Mouse (Mus musculus): ENCODE measurements around the gene Txndc11. TPM values are rescaled to one million over a fixed set of nuclear protein-coding genes. Genes with fewer than 3 reads are reported as not detected.
A peak's percentile ranks its signal among the peaks of the same experiment; 100 is the strongest.

The Txndc11 gene
- polyA plus RNA-seq, 1 experiment = 28.6 TPM

GRCm38 (mm10) chr16:11073060-11073459 lies 61.4 kb downstream of the Txndc11 start:
- 31% methylated on average over 6 of the region's 6 CpGs for WGBS

DNA sequence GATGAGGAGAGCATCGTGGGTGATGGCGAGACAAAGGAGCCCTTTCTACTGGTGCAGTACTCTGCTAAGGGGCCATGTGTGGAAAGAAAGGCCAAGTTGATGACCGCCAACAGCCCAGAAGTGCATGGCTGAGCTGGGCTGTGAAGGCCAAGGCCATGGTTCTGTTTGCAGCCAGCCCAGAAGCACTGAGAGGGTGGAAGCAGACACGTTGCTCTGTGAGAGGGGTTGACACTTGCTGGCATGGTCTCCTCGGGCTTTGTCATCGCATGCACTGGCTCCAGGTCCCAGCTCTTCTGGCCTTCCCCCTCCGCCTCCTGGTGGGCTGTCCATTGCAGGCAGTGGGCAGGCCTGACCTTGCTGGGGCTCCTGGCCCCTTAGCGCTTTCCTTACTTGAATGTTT lies 62.0 kb downstream of the Txndc11 start:
- DNase-seq (ENCODE audit: low read depth in 1 of 2, low spot score in 2 of 2) = no peak
- 85% methylated on average over 8 of the region's 8 CpGs for WGBS
- Histone ChIP-seq H3K27me3 (ENCODE audit: control insufficient read depth, insufficient read depth, low read length) (no peaks in the 10 kb centered on the region), H3K36me3 (ENCODE audit: control insufficient read depth, insufficient read depth, low read length) (peaks cover 39% of the 10 kb centered on the region), H3K27ac (ENCODE audit: insufficient read depth, low read length) (peak overlapping the region; percentile 88), H3K4me3 (ENCODE audit: extremely low read depth, insufficient read depth, insufficient read length) (no peak overlapping the region), H3K4me1 (ENCODE audit: control insufficient read depth, insufficient read depth, insufficient read length) (peaks cover 51% of the 10 kb centered on the region)
- TF ChIP-seq POLR2A (IDR thresholded peaks at IDR 0.05; ENCODE audit: low read depth, low read length) (no peak), CTCF (IDR thresholded peaks at IDR 0.05; ENCODE audit: extremely low read depth, insufficient read depth, insufficient read length, insufficient replicate concordance) (no peak)

More at GRCm38 (mm10) chr16:11073060-11073459, 61.4 kb downstream of the Txndc11 start:
- H3K27me3 ChIP-seq (ENCODE audit: control insufficient read depth, insufficient read depth, low read length) = no peaks in the 10 kb centered on the region
- H3K36me3 ChIP-seq (ENCODE audit: control insufficient read depth, insufficient read depth, low read length) = peaks cover 39% of the 10 kb centered on the region
- H3K4me3 ChIP-seq (ENCODE audit: extremely low read depth, insufficient read depth, insufficient read length) = no peak overlapping the region
- H3K4me1 ChIP-seq (ENCODE audit: control insufficient read depth, insufficient read depth, insufficient read length) = peaks cover 51% of the 10 kb centered on the region
- peak in 1 of 2 experiments; percentile 42 for DNase-seq (ENCODE audit: low read depth in 1 of 2, low spot score in 2 of 2)
- peak overlapping the region; percentile 88 for H3K27ac ChIP-seq (ENCODE audit: insufficient read depth, low read length)
- no peak for TF ChIP-seq POLR2A (IDR thresholded peaks at IDR 0.05; ENCODE audit: low read depth, low read length)
- TF ChIP-seq CTCF (IDR thresholded peaks at IDR 0.05; ENCODE audit: extremely low read depth, insufficient read depth, insufficient read length, insufficient replicate concordance) = no peak

DNA sequence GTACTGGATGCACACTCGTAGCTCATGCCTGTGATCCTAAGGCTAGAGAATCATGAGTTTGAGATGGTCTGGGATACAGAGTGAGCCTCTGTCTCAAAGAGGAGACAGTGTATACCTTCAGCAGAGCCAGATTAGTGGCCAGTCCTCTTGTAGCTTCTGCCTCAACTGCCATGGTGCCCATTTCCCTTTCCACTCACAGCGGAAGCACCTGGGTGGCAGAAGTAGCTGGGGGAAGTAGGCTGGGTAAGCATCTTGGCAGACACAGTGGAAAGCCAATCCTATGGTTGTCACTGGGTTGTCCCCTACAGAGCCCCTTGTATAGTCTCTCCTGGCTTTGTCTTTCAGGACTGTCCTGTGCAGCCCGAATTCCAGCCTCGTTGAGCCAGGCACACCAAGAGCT lies 62.6 kb downstream of the Txndc11 start:
- WGBS = 33% methylated on average over 4 of the region's 4 CpGs
- peaks cover 50% of the 10 kb centered on the region for H3K4me1 ChIP-seq (ENCODE audit: control insufficient read depth, insufficient read depth, insufficient read length)
- no peak; the same call in 1 of the 2 replicates for TF ChIP-seq POLR2A (IDR thresholded peaks at IDR 0.05; ENCODE audit: low read depth, low read length)
- TF ChIP-seq CTCF (IDR thresholded peaks at IDR 0.05; ENCODE audit: extremely low read depth, insufficient read depth, insufficient read length, insufficient replicate concordance) = no peak
- peak; percentile 53 to 75 for DNase-seq (ENCODE audit: low read depth in 1 of 2, low spot score in 2 of 2)
- H3K27ac ChIP-seq (ENCODE audit: insufficient read depth, low read length) = peak overlapping the region; percentile 88
- peaks cover 39% of the 10 kb centered on the region for H3K36me3 ChIP-seq (ENCODE audit: control insufficient read depth, insufficient read depth, low read length)
- H3K4me3 ChIP-seq (ENCODE audit: extremely low read depth, insufficient read depth, insufficient read length) = no peak overlapping the region
- no peaks in the 10 kb centered on the region for H3K27me3 ChIP-seq (ENCODE audit: control insufficient read depth, insufficient read depth, low read length)

DNA sequence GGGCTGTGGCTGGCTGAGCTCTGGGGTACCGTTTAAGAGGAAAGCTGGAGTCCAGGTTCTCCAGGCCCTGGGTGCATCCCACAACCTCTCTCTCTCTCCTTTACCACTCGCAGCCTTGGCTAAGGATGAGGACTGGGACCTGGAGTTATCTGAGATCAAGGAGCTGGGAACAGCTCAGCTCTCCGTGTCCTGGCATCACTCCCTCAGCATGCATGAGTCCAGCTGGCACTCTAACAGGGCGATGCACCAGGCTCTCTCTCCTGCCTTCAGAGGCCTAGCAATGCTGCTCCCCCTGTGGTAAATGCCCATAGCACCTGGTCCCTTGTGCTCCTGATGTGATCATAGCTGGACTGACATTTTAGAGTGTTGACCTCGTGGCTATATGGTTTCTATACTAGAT lies 63.3 kb downstream of the Txndc11 start:
- TF ChIP-seq CTCF (IDR thresholded peaks at IDR 0.05; ENCODE audit: extremely low read depth, insufficient read depth, insufficient read length, insufficient replicate concordance) = no peak
- TF ChIP-seq POLR2A (IDR thresholded peaks at IDR 0.05; ENCODE audit: low read depth, low read length) = no peak
- Histone ChIP-seq H3K27ac (ENCODE audit: insufficient read depth, low read length) (peak overlapping the region; percentile 88), H3K36me3 (ENCODE audit: control insufficient read depth, insufficient read depth, low read length) (peaks cover 37% of the 10 kb centered on the region)

DNA sequence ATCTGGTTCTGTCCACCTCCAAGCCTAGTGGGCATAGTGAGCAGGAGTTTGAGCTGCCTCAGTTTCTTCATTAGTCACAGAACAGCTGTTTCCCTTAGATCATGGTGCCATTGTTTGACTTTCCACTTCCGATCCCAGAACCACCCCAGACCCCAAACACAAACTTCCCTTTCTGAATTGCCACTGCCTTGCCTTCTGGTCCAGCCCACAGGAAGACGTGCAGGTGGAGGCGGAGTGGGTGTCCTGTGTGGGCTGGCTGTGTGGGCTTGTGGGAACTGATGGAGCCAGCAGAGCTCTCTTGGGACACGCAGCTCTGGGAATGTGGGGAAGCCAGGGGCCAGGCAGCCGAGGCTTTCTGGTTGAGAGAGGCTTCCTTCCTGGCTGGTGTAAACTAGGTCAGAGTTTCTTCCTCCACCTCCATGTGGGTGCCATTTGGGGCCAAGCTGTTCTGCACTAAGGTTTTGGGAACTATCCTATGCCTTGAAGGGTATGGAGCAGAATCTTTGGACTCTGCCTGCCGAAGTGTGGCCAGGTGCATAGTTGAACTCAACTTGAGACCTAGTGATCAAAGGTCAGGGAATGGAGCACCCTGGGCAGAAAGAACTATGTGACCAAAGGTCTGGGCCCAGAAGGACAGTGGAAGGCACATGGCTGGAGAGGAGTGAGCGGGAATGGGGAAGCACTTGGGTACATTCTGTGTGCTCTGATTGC lies 64.6 kb downstream of the Txndc11 start:
- H3K4me1 ChIP-seq (ENCODE audit: control insufficient read depth, insufficient read depth, insufficient read length) = peaks cover 36% of the 10 kb centered on the region

More for the DNA sequence above, 63.3 kb downstream of the Txndc11 start:
- Histone ChIP-seq H3K27me3 (ENCODE audit: control insufficient read depth, insufficient read depth, low read length) (no peaks in the 10 kb centered on the region), H3K4me1 (ENCODE audit: control insufficient read depth, insufficient read depth, insufficient read length) (peaks cover 46% of the 10 kb centered on the region), H3K4me3 (ENCODE audit: extremely low read depth, insufficient read depth, insufficient read length) (no peak overlapping the region)
- DNase-seq (ENCODE audit: low read depth in 1 of 2, low spot score in 2 of 2) = no peak
- WGBS = 68% methylated on average over 5 of the region's 5 CpGs

DNA sequence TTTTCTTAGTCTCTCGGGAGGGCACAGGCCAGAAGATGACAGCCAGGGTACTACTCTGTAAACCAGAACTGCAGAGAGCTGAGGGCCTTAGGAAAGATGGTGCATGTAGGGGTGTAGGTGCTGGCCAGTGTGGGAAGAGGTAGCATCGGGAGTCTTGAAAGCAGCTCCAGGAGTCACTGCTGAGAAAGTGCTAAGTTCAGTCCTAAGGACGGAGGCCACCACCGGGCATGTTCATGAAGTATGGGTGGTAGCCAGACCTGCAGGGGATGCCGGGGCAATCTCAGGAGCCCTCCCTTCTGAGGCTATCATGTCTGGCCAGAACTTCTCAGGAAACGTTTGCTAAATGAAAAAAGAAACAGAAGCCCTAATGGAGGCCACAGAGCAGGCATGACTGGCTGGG lies 65.2 kb downstream of the Txndc11 start:
- Histone ChIP-seq H3K27me3 (ENCODE audit: control insufficient read depth, insufficient read depth, low read length) (no peaks in the 10 kb centered on the region), H3K27ac (ENCODE audit: insufficient read depth, low read length) (peak overlapping the region; percentile 96), H3K36me3 (ENCODE audit: control insufficient read depth, insufficient read depth, low read length) (peaks cover 25% of the 10 kb centered on the region), H3K4me3 (ENCODE audit: extremely low read depth, insufficient read depth, insufficient read length) (peak overlapping the region; percentile 86), H3K4me1 (ENCODE audit: control insufficient read depth, insufficient read depth, insufficient read length) (peaks cover 38% of the 10 kb centered on the region; the same call in 1 of the 2 replicates)
- 24% methylated on average over 6 of the region's 6 CpGs for WGBS
- DNase-seq (ENCODE audit: low read depth in 1 of 2, low spot score in 2 of 2) = no peak
- no peak for TF ChIP-seq POLR2A (IDR thresholded peaks at IDR 0.05; ENCODE audit: low read depth, low read length)
- no peak for TF ChIP-seq CTCF (IDR thresholded peaks at IDR 0.05; ENCODE audit: extremely low read depth, insufficient read depth, insufficient read length, insufficient replicate concordance)

More for the DNA sequence above, 64.6 kb downstream of the Txndc11 start:
- peak overlapping the region; percentile 86 for H3K4me3 ChIP-seq (ENCODE audit: extremely low read depth, insufficient read depth, insufficient read length)
- H3K27me3 ChIP-seq (ENCODE audit: control insufficient read depth, insufficient read depth, low read length) = no peaks in the 10 kb centered on the region
- TF ChIP-seq POLR2A (IDR thresholded peaks at IDR 0.05; ENCODE audit: low read depth, low read length) (no peak; the same call in 1 of the 2 replicates), CTCF (IDR thresholded peaks at IDR 0.05; ENCODE audit: extremely low read depth, insufficient read depth, insufficient read length, insufficient replicate concordance) (no peak)
- WGBS = 21% methylated on average over 7 of the region's 7 CpGs
- DNase-seq (ENCODE audit: low read depth in 1 of 2, low spot score in 2 of 2) = peak in 1 of 2 experiments; percentile 70
- H3K27ac ChIP-seq (ENCODE audit: insufficient read depth, low read length) = peak overlapping the region; percentile 96
- H3K36me3 ChIP-seq (ENCODE audit: control insufficient read depth, insufficient read depth, low read length) = peaks cover 29% of the 10 kb centered on the region

GRCm38 (mm10) chr16:11068666-11069065 lies 65.8 kb downstream of the Txndc11 start:
- H3K4me3 ChIP-seq (ENCODE audit: extremely low read depth, insufficient read depth, insufficient read length) = peak overlapping the region; percentile 86
- TF ChIP-seq POLR2A (IDR thresholded peaks at IDR 0.05; ENCODE audit: low read depth, low read length) = no peak
- no peak for TF ChIP-seq CTCF (IDR thresholded peaks at IDR 0.05; ENCODE audit: extremely low read depth, insufficient read depth, insufficient read length, insufficient replicate concordance)
- H3K36me3 ChIP-seq (ENCODE audit: control insufficient read depth, insufficient read depth, low read length) = peaks cover 19% of the 10 kb centered on the region
- no peak for DNase-seq (ENCODE audit: low read depth in 1 of 2, low spot score in 2 of 2)
- H3K27ac ChIP-seq (ENCODE audit: insufficient read depth, low read length) = peak overlapping the region; percentile 96
- peaks cover 33% of the 10 kb centered on the region; the same call in 1 of the 2 replicates for H3K4me1 ChIP-seq (ENCODE audit: control insufficient read depth, insufficient read depth, insufficient read length)
- H3K27me3 ChIP-seq (ENCODE audit: control insufficient read depth, insufficient read depth, low read length) = no peaks in the 10 kb centered on the region
- 49% methylated on average over 3 of the region's 3 CpGs for WGBS
